In the genomic region with DNA sequence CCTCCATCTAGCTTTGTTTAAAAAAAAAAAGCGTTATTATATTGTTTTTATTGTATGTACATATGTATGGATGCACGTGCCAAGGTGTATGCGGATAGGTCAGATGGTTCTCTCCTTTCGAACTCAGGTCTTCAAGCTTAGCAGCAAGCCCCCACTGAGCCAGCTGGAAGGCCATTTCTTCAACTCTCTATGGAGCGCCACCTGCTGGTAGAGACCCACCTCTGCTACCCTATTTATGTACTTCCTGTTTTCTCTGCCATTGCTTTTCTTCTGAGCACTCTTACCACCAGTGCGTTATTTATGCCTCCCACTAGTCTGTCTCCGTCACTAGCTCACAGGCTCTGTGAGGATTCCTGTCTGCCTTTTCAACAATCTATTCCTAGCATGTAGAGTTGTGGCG, we compare ENCODE assay signal across 11 mouse cellular contexts.
A peak's percentile ranks its signal among the peaks of the same experiment; 100 is the strongest.
DNase-seq lines count a peak whose midpoint lies in the region; ATAC-seq and TF ChIP-seq lines count a peak whose summit lies in the region.
"Had no signal": no experiment of that assay in that cellular context is flagged by ENCODE, and none has a peak within 500 bp of the region (broad histone marks: within the 10 kb centered on the region; RNA-seq: fewer than 3 reads in every experiment).

No protein-coding gene starts in this region.

- no peak overlapping the region for H3K9ac ChIP-seq in midbrain, postnatal 0 days (replicated peaks; ENCODE audit: low read length, poor library complexity, severe bottlenecking)
- no peak overlapping the region for H3K9ac ChIP-seq in midbrain, embryonic 15.5 days
- no peak overlapping the region for H3K9ac ChIP-seq in liver, postnatal 0 days (replicated peaks)
- H3K9ac ChIP-seq: hindbrain, embryonic 15.5 days; limb, embryonic 15.5 days had no signal

- TF ChIP-seq CTCF in midbrain, postnatal 0 days (IDR thresholded peaks at IDR 0.05) = peak; percentile 20; the same call in 1 of the 2 replicates
- TF ChIP-seq CTCF in liver, postnatal 0 days (IDR thresholded peaks at IDR 0.05; ENCODE audit: low read depth) = peak; percentile 61

- no peaks in the 10 kb centered on the region for H3K36me3 ChIP-seq in midbrain, postnatal 0 days (ENCODE audit: insufficient read depth, low read length)
- H3K36me3 ChIP-seq in midbrain, embryonic 15.5 days (replicated peaks) = no peaks in the 10 kb centered on the region
- no peaks in the 10 kb centered on the region for H3K36me3 ChIP-seq in liver, postnatal 0 days (replicated peaks; ENCODE audit: insufficient read depth, low read length)
- H3K36me3 ChIP-seq: forebrain, embryonic 10.5 days; hindbrain, embryonic 15.5 days; limb, embryonic 15.5 days had no signal

- H3K4me2 ChIP-seq in midbrain, postnatal 0 days (ENCODE audit: low read depth, low read length, poor library complexity, severe bottlenecking) = no peak overlapping the region
- H3K4me2 ChIP-seq in midbrain, embryonic 15.5 days = no peak overlapping the region
- H3K4me2 ChIP-seq in liver, postnatal 0 days (ENCODE audit: low read depth, low read length) = no peak overlapping the region
- H3K4me2 ChIP-seq: hindbrain, embryonic 15.5 days; limb, embryonic 15.5 days had no signal

- no peak for DNase-seq in midbrain, postnatal 0 days (ENCODE audit: low spot score)
- DNase-seq in T-cell, adult 2 months (ENCODE audit: low spot score) = peak; percentile 12
- DNase-seq in liver, postnatal 0 days = peak; percentile 24
- DNase-seq in right cerebral cortex, postnatal 14 days = no peak
- no peak for DNase-seq in ovary, postnatal 14 days (ENCODE audit: low spot score)
- DNase-seq in cerebellum, adult 11-12 months = no peak
- DNase-seq: heart, adult 18-20 months had no signal

- H3K4me3 ChIP-seq in midbrain, postnatal 0 days (ENCODE audit: low read depth, low read length) = no peak overlapping the region
- H3K4me3 ChIP-seq in midbrain, embryonic 15.5 days = no peak overlapping the region
- no peak overlapping the region for H3K4me3 ChIP-seq in liver, postnatal 0 days (ENCODE audit: low read depth, low read length)
- H3K4me3 ChIP-seq: forebrain, embryonic 10.5 days; hindbrain, embryonic 15.5 days; limb, embryonic 15.5 days had no signal

- WGBS in midbrain, postnatal 0 days = 85% methylated on average over 8 of the region's 8 CpGs
- WGBS in midbrain, embryonic 15.5 days = 87% methylated on average over 8 of the region's 8 CpGs
- WGBS in liver, postnatal 0 days (ENCODE audit: insufficient replicate concordance) = 71% methylated on average over 8 of the region's 8 CpGs

- H3K27me3 ChIP-seq in midbrain, postnatal 0 days (ENCODE audit: insufficient read depth, low read length) = no peaks in the 10 kb centered on the region
- H3K27me3 ChIP-seq in midbrain, embryonic 15.5 days (replicated peaks) = no peaks in the 10 kb centered on the region
- H3K27me3 ChIP-seq in liver, postnatal 0 days (ENCODE audit: insufficient read depth, low read length) = no peaks in the 10 kb centered on the region
- H3K27me3 ChIP-seq: hindbrain, embryonic 15.5 days; limb, embryonic 15.5 days had no signal

- peaks cover 12% of the 10 kb centered on the region; the same call in 1 of the 2 replicates for H3K9me3 ChIP-seq in midbrain, postnatal 0 days (ENCODE audit: low read length)
- H3K9me3 ChIP-seq in midbrain, embryonic 15.5 days = no peaks in the 10 kb centered on the region
- no peaks in the 10 kb centered on the region for H3K9me3 ChIP-seq in liver, postnatal 0 days (ENCODE audit: low read length)
- H3K9me3 ChIP-seq: hindbrain, embryonic 15.5 days; limb, embryonic 15.5 days had no signal

- TF ChIP-seq EP300 in liver, postnatal 0 days (IDR thresholded peaks at IDR 0.05; ENCODE audit: low read depth) = no peak

- ATAC-seq in midbrain, postnatal 0 days (ENCODE audit: low FRiP score) = no peak
- ATAC-seq in midbrain, embryonic 15.5 days (replicated peaks) = no peak
- ATAC-seq in liver, postnatal 0 days = no peak

- no peak overlapping the region for H3K27ac ChIP-seq in midbrain, postnatal 0 days (ENCODE audit: low read depth, low read length)
- H3K27ac ChIP-seq in midbrain, embryonic 15.5 days = no peak overlapping the region
- no peak overlapping the region for H3K27ac ChIP-seq in liver, postnatal 0 days (ENCODE audit: low read depth)
- H3K27ac ChIP-seq: forebrain, embryonic 10.5 days; hindbrain, embryonic 15.5 days; limb, embryonic 15.5 days had no signal

- no peaks in the 10 kb centered on the region for H3K4me1 ChIP-seq in midbrain, postnatal 0 days (ENCODE audit: insufficient read depth, low read length)
- no peaks in the 10 kb centered on the region for H3K4me1 ChIP-seq in midbrain, embryonic 15.5 days
- no peaks in the 10 kb centered on the region for H3K4me1 ChIP-seq in liver, postnatal 0 days (ENCODE audit: insufficient read depth)
- H3K4me1 ChIP-seq: forebrain, embryonic 10.5 days; hindbrain, embryonic 15.5 days; limb, embryonic 15.5 days had no signal

Comparison
In these comparisons a context has a peak if more than half of its experiments do, and no peak if none do; other contexts are left out.
1. DNase-seq: peak in T-cell, adult 2 months (single experiment) and liver, postnatal 0 days (single experiment); none in midbrain, postnatal 0 days (single experiment), right cerebral cortex, postnatal 14 days (single experiment), ovary, postnatal 14 days (single experiment) and cerebellum, adult 11-12 months (single experiment).